Mouse (Mus musculus) myocyte (in vitro differentiated cells): ENCODE data around the gene Mpz.

Source experiments
- E2F4 ChIP-seq: IDR thresholded peaks from one replicate; pipeline ENCODE4 v1.6.1; 2011; ENCODE audit warnings: mild to moderate bottlenecking, control low read depth, moderate library complexity; ENCODE audit not compliant: insufficient read depth
- POLR2A ChIP-seq: IDR thresholded peaks from one replicate; pipeline ENCODE4 v1.6.1; 2011; ENCODE audit warnings: low read depth, mild to moderate bottlenecking, control low read depth, moderate library complexity; ENCODE audit not compliant: insufficient read length
- REST ChIP-seq: IDR thresholded peaks from one replicate; pipeline ENCODE4 v1.6.1; 2011; ENCODE audit warnings: mild to moderate bottlenecking, control low read depth, moderate library complexity; ENCODE audit not compliant: insufficient read depth, insufficient read length
- TCF3 ChIP-seq: IDR thresholded peaks from one replicate; pipeline ENCODE4 v1.6.1; 2011; ENCODE audit warnings: low read depth, control low read depth; ENCODE audit not compliant: insufficient read length

GRCm38 (mm10) chr1:171199532-171199931, 49.0 kb downstream of the Mpz start:
- TF ChIP-seq E2F4 = no peak
- no peak for TF ChIP-seq POLR2A
- no peak for TF ChIP-seq REST
- no peak for TF ChIP-seq TCF3
